Comparison of ENCODE assay signal across 8 mouse cellular contexts in the genomic region with DNA sequence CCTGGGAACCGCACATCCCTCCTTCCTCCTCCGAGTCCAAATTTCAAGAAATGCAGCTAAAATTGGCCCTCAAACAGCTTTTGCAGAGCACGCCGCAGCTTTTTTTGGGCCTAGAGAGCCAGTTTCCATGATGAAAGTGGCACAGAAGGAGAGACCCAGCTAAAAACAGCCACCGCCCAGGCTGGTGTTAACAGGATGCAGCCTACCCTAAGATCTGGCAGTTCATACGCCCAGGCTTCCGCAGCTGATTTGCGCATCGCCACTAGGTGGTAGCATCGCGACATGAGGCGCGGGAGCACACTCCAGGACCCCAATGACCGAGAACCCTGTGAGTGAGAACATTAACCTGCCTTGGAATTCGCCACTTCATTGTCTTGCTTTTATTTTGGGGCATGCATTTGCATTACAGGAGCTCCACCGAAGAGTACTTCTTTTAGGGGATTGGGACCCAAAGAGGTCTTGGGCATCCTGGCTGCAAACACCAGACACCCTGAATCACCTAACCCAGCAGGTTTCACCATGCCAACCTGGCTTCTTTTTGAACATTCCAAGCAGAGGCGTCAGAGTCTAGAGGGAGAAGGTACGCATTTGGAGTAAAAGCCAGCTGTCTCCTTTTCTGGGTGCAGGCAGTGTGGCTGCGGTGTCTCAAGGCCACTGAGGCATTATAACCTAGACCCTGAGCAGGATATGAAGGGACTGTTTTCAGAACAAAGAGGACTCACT.
DNase-seq lines count a peak whose midpoint lies in the region; ATAC-seq lines count a peak whose summit lies in the region.

No protein-coding gene starts in this region.

- H3K36me3 ChIP-seq in hindbrain, embryonic 14.5 days (replicated peaks; ENCODE audit: control insufficient read depth, insufficient read depth), result no peaks in the 10 kb centered on the region

- H3K4me3 ChIP-seq in hindbrain, embryonic 14.5 days (replicated peaks; ENCODE audit: low read length), result no peak overlapping the region

- no peaks in the 10 kb centered on the region for H3K27me3 ChIP-seq in hindbrain, embryonic 14.5 days (ENCODE audit: control insufficient read depth, insufficient read depth, low read length)

- H3K9me3 ChIP-seq in hindbrain, embryonic 14.5 days (ENCODE audit: control insufficient read depth, low read length), result no peaks in the 10 kb centered on the region

- H3K4me2 ChIP-seq in hindbrain, embryonic 14.5 days (replicated peaks), result no peak overlapping the region

- H3K9ac ChIP-seq in hindbrain, embryonic 14.5 days, result no peak overlapping the region

- 21% methylated on average over 19 of the region's 19 CpGs for WGBS in hindbrain, embryonic 14.5 days

- H3K27ac ChIP-seq in hindbrain, embryonic 14.5 days, result no peak overlapping the region

- DNase-seq in T-cell, adult 2 months (ENCODE audit: low spot score), result peak; percentile 3
- DNase-seq in cerebellum, postnatal 10 days, result peak; percentile 93 to 95
- DNase-seq in frontal cortex, postnatal 36 days (ENCODE audit: low spot score in 2 of 2), result peak; percentile 92 to 96
- peak; percentile 94 for DNase-seq in hindbrain, embryonic 14.5 days (ENCODE audit: low spot score)
- DNase-seq in layer of hippocampus, postnatal 25 days (ENCODE audit: extremely low spot score in 1 of 2, low spot score in 1 of 2), result peak; percentile 76 to 88
- DNase-seq in lung, postnatal 4 days, result peak; percentile 74 to 78
- peak; percentile 91 for DNase-seq in right cerebral cortex, postnatal 25 days

- no peaks in the 10 kb centered on the region for H3K4me1 ChIP-seq in hindbrain, embryonic 14.5 days (replicated peaks; ENCODE audit: control insufficient read depth, insufficient read depth, low read length)

- peak; percentile 88 for ATAC-seq in hindbrain, embryonic 14.5 days (ENCODE audit: low FRiP score)
- no peak for ATAC-seq in monocyte, adult 5-6 weeks (replicated peaks; ENCODE audit: insufficient number of reproducible peaks, low FRiP score, low TSS enrichment, poor library complexity, severe bottlenecking)

Comparison
In these comparisons a context has a peak if more than half of its experiments do, and no peak if none do; other contexts are left out.
1. DNase-seq: peak in every context shown above with its lines; median percentile 94 in cerebellum, postnatal 10 days; 94 in frontal cortex, postnatal 36 days; 94 in hindbrain, embryonic 14.5 days; 91 in right cerebral cortex, postnatal 25 days; 82 in layer of hippocampus, postnatal 25 days; 76 in lung, postnatal 4 days; 3 in T-cell, adult 2 months.